Mouse (Mus musculus): ENCODE data around the gene Cdc42bpg. TPM values are rescaled to one million over a fixed set of nuclear protein-coding genes. Genes with fewer than 3 reads are reported as not detected.
A peak's percentile ranks its signal among the peaks of the same experiment; 100 is the strongest.

Gene Cdc42bpg
- total and polyA plus RNA-seq, 2 experiments from 2014 or later = 0.23 to 4.7 TPM

GRCm38 (mm10) chr19:6338171-6338570 is 31.9 kb downstream of the Cdc42bpg start:
- Histone ChIP-seq H3K9ac (no peak overlapping the region), H3K9me3 (ENCODE audit: low read length) (no peaks in the 10 kb centered on the region), H3K4me3 (ENCODE audit: low read depth, low read length) (no peak overlapping the region), H3K27ac (ENCODE audit: low read depth, low read length) (no peak overlapping the region), H3K4me2 (ENCODE audit: low read depth) (no peak overlapping the region), H3K4me1 (ENCODE audit: insufficient read depth) (peaks cover 10% of the 10 kb centered on the region; the same call in 1 of the 2 replicates), H3K36me3 (ENCODE audit: insufficient read depth) (peaks cover 41% of the 10 kb centered on the region), H3K27me3 (ENCODE audit: insufficient read depth, low read length) (no peaks in the 10 kb centered on the region)
- DNase-seq = no peak
- TF ChIP-seq CTCF (IDR thresholded peaks at IDR 0.05; ENCODE audit: low read depth) = no peak
- WGBS = 98% methylated on average over 7 of the region's 7 CpGs
- ATAC-seq = no peak

GRCm38 (mm10) chr19:6338716-6339115 is 32.5 kb downstream of the Cdc42bpg start:
- no peak overlapping the region for H3K27ac ChIP-seq (ENCODE audit: low read depth, low read length)

GRCm38 (mm10) chr19:6339191-6339590 is 32.9 kb downstream of the Cdc42bpg start:
- Histone ChIP-seq H3K27ac (ENCODE audit: low read depth, low read length) (no peak overlapping the region), H3K36me3 (ENCODE audit: insufficient read depth) (peaks cover 47% of the 10 kb centered on the region), H3K4me3 (ENCODE audit: low read depth, low read length) (no peak overlapping the region), H3K4me1 (ENCODE audit: insufficient read depth) (peaks cover 10% of the 10 kb centered on the region; the same call in 1 of the 2 replicates), H3K9me3 (ENCODE audit: low read length) (no peaks in the 10 kb centered on the region), H3K4me2 (ENCODE audit: low read depth) (no peak overlapping the region), H3K9ac (no peak overlapping the region), H3K27me3 (ENCODE audit: insufficient read depth, low read length) (no peaks in the 10 kb centered on the region)
- ATAC-seq = no peak
- no peak for DNase-seq
- no peak for TF ChIP-seq CTCF (IDR thresholded peaks at IDR 0.05; ENCODE audit: low read depth)
- WGBS = 95% methylated on average over 6 of the region's 6 CpGs

More at GRCm38 (mm10) chr19:6338716-6339115, 32.5 kb downstream of the Cdc42bpg start:
- TF ChIP-seq CTCF (IDR thresholded peaks at IDR 0.05; ENCODE audit: low read depth) = no peak
- no peak overlapping the region for H3K9ac ChIP-seq
- DNase-seq = no peak
- ATAC-seq = no peak
- no peak overlapping the region for H3K4me3 ChIP-seq (ENCODE audit: low read depth, low read length)
- peaks cover 42% of the 10 kb centered on the region for H3K36me3 ChIP-seq (ENCODE audit: insufficient read depth)
- WGBS = 90% methylated on average over 11 of the region's 11 CpGs
- no peak overlapping the region for H3K4me2 ChIP-seq (ENCODE audit: low read depth)
- peaks cover 10% of the 10 kb centered on the region; the same call in 1 of the 2 replicates for H3K4me1 ChIP-seq (ENCODE audit: insufficient read depth)
- H3K9me3 ChIP-seq (ENCODE audit: low read length) = no peaks in the 10 kb centered on the region
- H3K27me3 ChIP-seq (ENCODE audit: insufficient read depth, low read length) = no peaks in the 10 kb centered on the region

- H3K4me3 ChIP-seq (ENCODE audit: low read depth, low read length) = no peak overlapping the region
- no peaks in the 10 kb centered on the region for H3K9me3 ChIP-seq (ENCODE audit: low read length)
- 0 out of 2 replicates have a peak, but pooled peaks have one; percentile 13 for TF ChIP-seq CTCF (IDR thresholded peaks at IDR 0.05; ENCODE audit: low read depth)
- no peaks in the 10 kb centered on the region for H3K27me3 ChIP-seq (ENCODE audit: insufficient read depth, low read length)
- DNase-seq = no peak
- peak overlapping the region; percentile 93; the same call in 1 of the 2 replicates for H3K4me2 ChIP-seq (ENCODE audit: low read depth)
- 65% methylated on average over 15 of the region's 15 CpGs for WGBS
- H3K4me1 ChIP-seq (ENCODE audit: insufficient read depth) = peaks cover 10% of the 10 kb centered on the region; the same call in 1 of the 2 replicates
- ATAC-seq = no peak
- H3K27ac ChIP-seq (ENCODE audit: low read depth, low read length) = no peak overlapping the region; the same call in 1 of the 2 replicates
- H3K36me3 ChIP-seq (ENCODE audit: insufficient read depth) = peaks cover 55% of the 10 kb centered on the region
- H3K9ac ChIP-seq = no peak overlapping the region; the same call in 1 of the 2 replicates
Measured at GRCm38 (mm10) chr19:6339890-6340504, 33.7 kb downstream of the Cdc42bpg start.

- ATAC-seq = peak; percentile 65
- Histone ChIP-seq H3K4me1 (ENCODE audit: insufficient read depth) (peaks cover 10% of the 10 kb centered on the region; the same call in 1 of the 2 replicates), H3K27me3 (ENCODE audit: insufficient read depth, low read length) (no peaks in the 10 kb centered on the region), H3K4me2 (ENCODE audit: low read depth) (peak within 1 kb of the TSS; percentile 93), H3K27ac (ENCODE audit: low read depth, low read length) (no peak within 1 kb of the TSS; the same call in 1 of the 2 replicates), H3K9me3 (ENCODE audit: low read length) (no peaks in the 10 kb centered on the region), H3K9ac (peak within 1 kb of the TSS; percentile 53), H3K36me3 (ENCODE audit: insufficient read depth) (peaks cover 63% of the 10 kb centered on the region), H3K4me3 (ENCODE audit: low read depth, low read length) (peak within 1 kb of the TSS; percentile 50)
- DNase-seq = peak; percentile 53
- no peak; the same call in 1 of the 2 replicates for TF ChIP-seq CTCF (IDR thresholded peaks at IDR 0.05; ENCODE audit: low read depth)
- WGBS = 7% methylated on average over 71 of the region's 72 CpGs
Measured at GRCm38 (mm10) chr19:6340524-6341452, 34.5 kb downstream of the Cdc42bpg start, which contains the start of gene Map4k2. Map4k2 (plus strand) TSS chr19:6341135.

- DNase-seq = no peak
- Histone ChIP-seq H3K9ac (peak overlapping the region; percentile 53), H3K36me3 (ENCODE audit: insufficient read depth) (peaks cover 70% of the 10 kb centered on the region), H3K4me3 (ENCODE audit: low read depth, low read length) (peak overlapping the region; percentile 50), H3K27me3 (ENCODE audit: insufficient read depth, low read length) (no peaks in the 10 kb centered on the region), H3K4me2 (ENCODE audit: low read depth) (peak overlapping the region; percentile 93), H3K4me1 (ENCODE audit: insufficient read depth) (peaks cover 3% of the 10 kb centered on the region; the same call in 1 of the 2 replicates), H3K9me3 (ENCODE audit: low read length) (no peaks in the 10 kb centered on the region), H3K27ac (ENCODE audit: low read depth, low read length) (no peak overlapping the region)
- no peak for TF ChIP-seq CTCF (IDR thresholded peaks at IDR 0.05; ENCODE audit: low read depth)
- WGBS = 15% methylated on average over 23 of the region's 23 CpGs
- no peak for ATAC-seq
Measured at GRCm38 (mm10) chr19:6341453-6342077, 35.3 kb downstream of the Cdc42bpg start.
